Mouse (Mus musculus): ENCODE results near the gene Ints7. TPM values are rescaled to one million over a fixed set of nuclear protein-coding genes. Genes with fewer than 3 reads are reported as not detected.

Gene Ints7
- polyA plus RNA-seq (2012; rRNA removed): 48.7 and 50.8 TPM in 2 replicates

DNA sequence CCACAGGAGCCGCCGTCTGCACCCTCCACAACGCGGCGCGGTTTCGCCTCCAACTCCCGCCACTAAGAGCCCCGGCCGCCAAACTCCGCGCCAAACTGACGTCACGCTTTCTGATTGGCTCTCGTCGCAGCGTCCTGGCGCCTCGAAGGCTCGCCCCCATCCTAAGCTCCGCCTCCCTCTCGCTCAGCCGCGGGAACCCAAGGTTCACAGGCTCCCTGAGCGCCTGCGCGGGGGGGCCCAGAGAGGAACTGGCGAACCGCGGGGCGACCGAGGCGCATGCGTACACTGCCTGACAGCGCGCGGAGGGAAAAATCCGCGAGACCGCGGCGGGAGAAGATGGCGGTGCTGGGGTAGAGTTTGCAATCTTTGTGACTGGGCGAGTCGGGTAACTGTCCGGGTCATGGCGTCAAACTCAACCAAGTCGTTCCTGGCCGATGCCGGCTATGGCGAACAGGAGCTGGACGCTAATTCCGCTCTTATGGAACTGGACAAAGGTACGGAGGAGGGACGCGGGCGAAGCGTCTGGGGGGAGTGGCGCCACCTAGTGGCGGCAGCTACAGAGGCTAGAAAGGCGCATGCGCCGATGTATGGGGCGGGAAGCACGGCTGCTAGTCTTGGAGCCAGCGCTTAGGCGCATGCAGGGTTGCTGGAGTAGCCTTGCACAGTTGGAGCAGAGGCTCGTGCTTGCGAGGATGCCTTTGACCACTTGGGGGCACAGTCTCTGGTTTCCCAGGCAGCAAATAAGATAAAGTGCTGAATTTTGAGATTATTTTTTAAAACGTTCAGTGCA, at the start of gene Ints7, which contains the start of gene Dtl:
Gene Ints7 (plus strand): TSS at position 179 of the 790 bp plus-strand sequence.
Gene Dtl (minus strand): TSS at position 87 of the 790 bp plus-strand sequence.
- peak; percentile 100 for DNase-seq (ENCODE audit: low read depth)
- TF ChIP-seq CTCF (IDR thresholded peaks at IDR 0.05; ENCODE audit: borderline replicate concordance, extremely low read depth, insufficient read depth, insufficient read length): peak; percentile 92
- peak; percentile 85; the same call in 1 of the 2 replicates for TF ChIP-seq POLR2A (IDR thresholded peaks at IDR 0.05; ENCODE audit: borderline replicate concordance, extremely low read depth, insufficient read depth, insufficient read length, poor library complexity, severe bottlenecking)

DNA sequence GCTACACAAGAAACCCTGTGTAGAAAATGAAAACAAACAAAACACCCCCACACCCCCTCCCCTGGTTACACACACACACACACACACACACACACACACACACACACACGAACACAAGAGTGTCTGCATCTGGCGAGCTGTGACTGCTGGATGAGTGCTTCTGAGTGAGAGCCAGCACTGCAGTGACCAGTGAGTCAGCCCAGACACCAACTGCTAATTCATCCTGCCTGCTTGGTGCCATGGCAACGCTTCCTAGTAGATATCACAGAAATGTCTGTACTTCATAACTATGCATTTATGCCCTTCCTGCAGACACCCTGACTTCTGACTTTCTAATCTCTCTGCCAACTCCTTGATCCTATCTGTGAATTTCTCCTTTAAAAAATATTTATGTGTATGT, 48.3 kb upstream of the Ints7 start:
- no peak for TF ChIP-seq POLR2A (IDR thresholded peaks at IDR 0.05; ENCODE audit: borderline replicate concordance, extremely low read depth, insufficient read depth, insufficient read length, poor library complexity, severe bottlenecking)
- TF ChIP-seq CTCF (IDR thresholded peaks at IDR 0.05; ENCODE audit: borderline replicate concordance, extremely low read depth, insufficient read depth, insufficient read length): no peak
- peak; percentile 26 for DNase-seq (ENCODE audit: low read depth)

DNA sequence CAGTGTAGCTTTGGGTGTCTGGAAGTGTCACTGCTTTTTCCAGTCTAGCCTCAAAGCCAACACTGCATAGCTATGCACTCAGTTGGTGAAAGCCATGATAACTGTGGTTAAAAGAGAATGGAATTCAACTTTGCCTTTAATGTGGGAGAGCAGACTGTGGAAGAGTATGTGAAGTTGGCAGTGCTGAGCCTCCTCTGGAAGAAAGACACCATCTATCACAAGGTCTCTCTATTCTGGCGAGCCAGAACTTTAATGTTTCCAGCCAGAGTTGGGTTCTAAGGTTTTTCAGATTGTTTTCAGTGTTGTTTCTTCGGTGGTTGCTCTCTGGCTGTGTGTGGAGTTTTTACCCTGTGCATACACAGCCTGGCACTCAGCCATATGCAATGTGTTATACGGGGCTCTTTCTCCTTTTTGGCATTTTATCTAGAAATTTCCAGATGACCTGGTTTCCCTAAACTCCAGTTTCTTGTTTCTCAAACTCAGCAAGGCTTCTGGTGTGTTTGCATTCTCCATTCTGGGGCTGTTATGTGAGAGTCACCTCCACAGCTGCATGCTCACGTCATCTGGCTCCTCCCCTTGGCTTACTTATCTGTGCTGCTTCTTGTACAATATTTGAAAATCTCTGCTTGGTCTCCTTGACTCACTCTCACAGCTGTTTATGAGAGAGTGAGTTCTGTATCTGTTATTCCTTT, 47.4 kb upstream of the Ints7 start:
- no peak for TF ChIP-seq CTCF (IDR thresholded peaks at IDR 0.05; ENCODE audit: borderline replicate concordance, extremely low read depth, insufficient read depth, insufficient read length)
- no peak for TF ChIP-seq POLR2A (IDR thresholded peaks at IDR 0.05; ENCODE audit: borderline replicate concordance, extremely low read depth, insufficient read depth, insufficient read length, poor library complexity, severe bottlenecking)
- DNase-seq (ENCODE audit: low read depth): peak; percentile 16

DNA sequence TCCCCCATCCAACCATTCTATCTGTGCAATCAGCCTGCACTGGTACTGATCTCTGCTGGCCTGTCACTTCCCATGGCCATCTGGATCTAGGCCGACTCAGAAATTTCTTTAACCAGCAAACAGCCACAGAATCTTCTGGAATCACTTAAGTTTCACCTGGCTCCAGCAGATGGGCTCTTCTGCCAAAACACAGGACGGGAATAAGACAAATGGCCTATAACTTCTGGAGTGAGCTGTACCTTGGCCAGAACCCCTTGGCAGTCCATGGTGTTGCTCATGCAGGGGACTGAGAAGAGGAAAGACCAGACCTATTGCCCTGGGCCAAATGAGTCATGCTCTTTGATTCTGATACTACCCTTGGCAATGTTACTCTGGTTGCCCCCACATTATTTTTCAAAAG, 46.0 kb upstream of the Ints7 start:
- TF ChIP-seq POLR2A (IDR thresholded peaks at IDR 0.05; ENCODE audit: borderline replicate concordance, extremely low read depth, insufficient read depth, insufficient read length, poor library complexity, severe bottlenecking) (no peak), CTCF (IDR thresholded peaks at IDR 0.05; ENCODE audit: borderline replicate concordance, extremely low read depth, insufficient read depth, insufficient read length) (no peak)

DNA sequence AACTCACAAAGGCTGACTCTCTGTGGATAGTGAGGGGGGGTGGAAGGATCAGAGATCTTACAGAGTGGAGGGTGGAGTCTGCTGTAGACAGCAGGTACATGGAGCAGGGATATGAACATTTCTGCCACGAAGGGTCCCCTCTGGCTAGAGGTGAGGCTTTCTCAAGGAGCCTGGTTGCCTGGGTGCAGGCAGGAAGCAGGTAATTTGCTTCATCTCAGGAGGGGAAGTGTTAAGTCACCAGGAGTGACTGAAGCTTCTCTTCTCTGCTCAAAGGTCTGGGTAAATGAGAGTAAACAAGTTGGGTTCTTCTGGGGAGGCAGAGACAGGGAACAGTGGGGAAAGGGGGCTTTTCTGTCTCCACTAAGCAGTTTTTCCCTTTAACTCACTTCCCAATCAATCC, 44.4 kb upstream of the Ints7 start:
- DNase-seq (ENCODE audit: low read depth): no peak
- TF ChIP-seq CTCF (IDR thresholded peaks at IDR 0.05; ENCODE audit: borderline replicate concordance, extremely low read depth, insufficient read depth, insufficient read length): no peak
- no peak for TF ChIP-seq POLR2A (IDR thresholded peaks at IDR 0.05; ENCODE audit: borderline replicate concordance, extremely low read depth, insufficient read depth, insufficient read length, poor library complexity, severe bottlenecking)

More for the DNA sequence above, 46.0 kb upstream of the Ints7 start:
- DNase-seq (ENCODE audit: low read depth): no peak

DNA sequence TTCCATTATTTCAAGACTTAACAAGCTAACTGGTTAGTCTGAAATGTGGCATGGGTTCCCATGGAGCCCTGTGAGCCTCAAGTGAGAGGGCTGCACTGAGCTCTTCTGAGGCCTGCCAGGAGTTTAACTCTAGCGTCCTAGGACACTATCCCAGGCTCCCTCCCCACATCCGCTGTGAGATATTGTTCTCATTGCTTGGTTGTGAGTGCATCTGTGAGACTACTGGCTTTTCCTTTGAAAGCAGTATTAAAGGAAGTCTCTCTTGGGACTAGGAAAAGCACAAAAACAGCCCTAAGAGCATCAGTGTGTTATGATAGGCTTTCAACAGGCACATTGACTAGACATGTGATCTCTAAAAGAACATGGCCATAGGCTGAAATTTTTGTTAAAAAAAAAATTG, 40.5 kb upstream of the Ints7 start:
- DNase-seq (ENCODE audit: low read depth): no peak
- TF ChIP-seq POLR2A (IDR thresholded peaks at IDR 0.05; ENCODE audit: borderline replicate concordance, extremely low read depth, insufficient read depth, insufficient read length, poor library complexity, severe bottlenecking) (no peak), CTCF (IDR thresholded peaks at IDR 0.05; ENCODE audit: borderline replicate concordance, extremely low read depth, insufficient read depth, insufficient read length) (no peak)

DNA sequence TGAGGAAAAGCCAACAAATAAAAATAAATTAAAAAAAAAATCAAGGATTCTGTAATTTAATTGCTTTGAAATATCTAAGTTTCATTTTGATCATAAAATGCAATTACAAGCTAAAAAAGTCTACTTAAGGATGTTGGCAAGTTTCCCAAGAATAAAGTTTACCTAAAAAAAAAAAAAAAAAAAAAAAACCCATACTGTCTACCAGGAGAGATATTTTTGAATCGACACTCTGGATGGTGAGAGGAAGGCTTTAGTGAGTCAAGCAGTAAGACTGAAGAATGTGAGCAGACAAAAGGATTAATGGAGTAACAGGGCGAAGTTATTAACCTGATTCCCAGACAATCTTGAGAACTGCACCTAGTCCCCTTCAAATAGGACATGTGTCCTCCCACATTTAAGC, 35.1 kb upstream of the Ints7 start:
- DNase-seq (ENCODE audit: low read depth): no peak
- TF ChIP-seq POLR2A (IDR thresholded peaks at IDR 0.05; ENCODE audit: borderline replicate concordance, extremely low read depth, insufficient read depth, insufficient read length, poor library complexity, severe bottlenecking): no peak
- no peak for TF ChIP-seq CTCF (IDR thresholded peaks at IDR 0.05; ENCODE audit: borderline replicate concordance, extremely low read depth, insufficient read depth, insufficient read length)

DNA sequence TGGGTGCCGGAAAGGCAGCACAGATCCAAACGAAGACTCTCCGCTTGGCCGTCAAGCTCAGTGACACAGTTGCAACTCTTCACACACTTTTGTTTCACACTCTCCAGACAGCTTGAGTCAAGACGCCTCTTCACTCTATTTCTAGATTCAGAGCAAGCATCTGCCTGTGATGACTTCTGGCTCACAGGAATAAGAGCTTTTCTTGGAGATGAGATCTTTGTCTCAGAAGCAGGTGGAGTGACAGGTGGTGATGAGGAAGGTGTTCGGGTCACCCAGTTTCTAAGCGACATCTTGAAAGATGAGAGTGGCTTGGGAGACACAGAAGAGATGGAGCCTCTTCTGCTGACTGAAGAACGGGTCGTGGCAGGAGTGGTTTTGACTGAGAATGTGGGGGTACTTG, 34.4 kb upstream of the Ints7 start:
- DNase-seq (ENCODE audit: low read depth): no peak

DNA sequence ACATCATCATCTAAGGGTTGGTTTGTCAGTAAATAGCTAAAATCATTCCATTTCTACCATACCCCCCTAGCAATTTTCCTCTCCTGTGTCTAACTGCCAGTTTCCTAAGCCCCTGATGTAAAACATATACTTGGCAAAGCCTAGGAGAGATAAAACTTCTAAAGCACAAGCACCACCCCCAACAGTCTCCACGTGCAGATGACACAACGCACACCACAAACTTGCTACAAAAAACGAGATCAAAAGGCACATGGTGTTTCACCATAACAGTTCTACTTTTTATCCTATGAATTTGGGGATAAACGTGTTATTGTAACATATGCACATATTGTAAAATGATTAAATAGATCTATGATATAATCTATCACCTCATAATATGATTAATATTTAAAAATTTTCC, 33.8 kb upstream of the Ints7 start:
- TF ChIP-seq CTCF (IDR thresholded peaks at IDR 0.05; ENCODE audit: borderline replicate concordance, extremely low read depth, insufficient read depth, insufficient read length) (no peak), POLR2A (IDR thresholded peaks at IDR 0.05; ENCODE audit: borderline replicate concordance, extremely low read depth, insufficient read depth, insufficient read length, poor library complexity, severe bottlenecking) (no peak)
- no peak for DNase-seq (ENCODE audit: low read depth)

More for the DNA sequence above, 34.4 kb upstream of the Ints7 start:
- TF ChIP-seq POLR2A (IDR thresholded peaks at IDR 0.05; ENCODE audit: borderline replicate concordance, extremely low read depth, insufficient read depth, insufficient read length, poor library complexity, severe bottlenecking) (no peak), CTCF (IDR thresholded peaks at IDR 0.05; ENCODE audit: borderline replicate concordance, extremely low read depth, insufficient read depth, insufficient read length) (no peak)

DNA sequence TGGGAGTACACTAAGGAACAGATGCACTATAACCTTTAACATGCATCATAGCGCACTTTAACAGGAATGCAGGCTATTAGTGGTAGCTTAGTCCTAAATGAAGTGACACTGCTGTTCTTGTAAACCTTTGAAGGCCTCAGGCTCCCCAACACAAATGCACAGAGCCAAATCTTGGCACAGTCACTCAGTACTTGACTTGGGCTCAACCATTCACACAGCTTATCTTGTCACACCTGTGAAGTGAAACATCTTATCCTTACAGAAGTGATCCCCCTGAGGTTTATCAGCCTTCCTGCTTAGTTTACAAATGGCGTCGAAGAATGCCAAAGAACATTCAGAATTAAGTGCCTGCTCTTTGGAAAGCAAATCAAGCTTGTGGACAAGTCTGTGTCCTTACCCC, 31.7 kb upstream of the Ints7 start:
- DNase-seq (ENCODE audit: low read depth): no peak
- TF ChIP-seq CTCF (IDR thresholded peaks at IDR 0.05; ENCODE audit: borderline replicate concordance, extremely low read depth, insufficient read depth, insufficient read length): no peak
- TF ChIP-seq POLR2A (IDR thresholded peaks at IDR 0.05; ENCODE audit: borderline replicate concordance, extremely low read depth, insufficient read depth, insufficient read length, poor library complexity, severe bottlenecking): no peak

DNA sequence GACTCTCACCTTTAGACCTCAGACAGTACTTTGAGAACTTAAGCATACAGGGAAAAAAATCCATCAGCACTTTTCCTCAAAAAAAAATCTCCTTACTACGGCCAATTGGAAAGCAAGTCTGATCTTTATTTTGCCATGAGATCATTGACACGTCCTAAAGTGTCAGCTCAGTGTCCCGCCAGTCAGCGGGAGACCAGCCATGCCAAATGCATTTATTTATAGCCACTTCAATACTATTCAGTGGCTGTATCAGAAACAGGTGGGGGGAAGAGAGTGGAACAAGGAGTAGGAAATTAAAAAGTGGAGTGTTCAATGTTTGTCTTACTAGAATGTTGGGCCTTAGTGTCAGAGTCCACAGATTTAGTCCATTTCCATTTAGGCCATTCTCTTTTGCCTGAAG, 24.6 kb upstream of the Ints7 start:
- TF ChIP-seq POLR2A (IDR thresholded peaks at IDR 0.05; ENCODE audit: borderline replicate concordance, extremely low read depth, insufficient read depth, insufficient read length, poor library complexity, severe bottlenecking) (no peak), CTCF (IDR thresholded peaks at IDR 0.05; ENCODE audit: borderline replicate concordance, extremely low read depth, insufficient read depth, insufficient read length) (no peak)
- no peak for DNase-seq (ENCODE audit: low read depth)
